Mouse (Mus musculus): ENCODE measurements around the gene Wdr17.
A peak's percentile ranks its signal among the peaks of the same experiment; 100 is the strongest.
"Not testable (repeated sequence)": the region's sequence is repeated elsewhere in the genome, so short reads cannot be mapped to it uniquely, and the experiment has no call there.

The Wdr17 gene

GRCm38 (mm10) chr8:54791858-54792698 is 94.9 kb downstream of the Wdr17 start:
- DNase-seq (ENCODE audit: low read depth), result no peak

- no peak for DNase-seq (ENCODE audit: low read depth)
Measured at GRCm38 (mm10) chr8:54780134-54780942, 106.6 kb downstream of the Wdr17 start.

- no peak for DNase-seq (ENCODE audit: low read depth)
Measured at GRCm38 (mm10) chr8:54779317-54780133, 107.5 kb downstream of the Wdr17 start.

- no peak for DNase-seq (ENCODE audit: low read depth)
Measured at GRCm38 (mm10) chr8:54777012-54777411, 110.0 kb downstream of the Wdr17 start.

- no peak for DNase-seq (ENCODE audit: low read depth)
Measured at GRCm38 (mm10) chr8:54776241-54776640, 110.7 kb downstream of the Wdr17 start.

GRCm38 (mm10) chr8:54757646-54758045 is 129.3 kb downstream of the Wdr17 start:
- no peak for DNase-seq (ENCODE audit: low read depth)

- no peak for DNase-seq (ENCODE audit: low read depth)
Measured at GRCm38 (mm10) chr8:54736660-54737312, 150.2 kb downstream of the Wdr17 start.

- DNase-seq (ENCODE audit: low read depth), result no peak
Measured at GRCm38 (mm10) chr8:54724668-54725035, 162.3 kb downstream of the Wdr17 start.

- DNase-seq (ENCODE audit: low read depth), result peak; percentile 3
Measured at GRCm38 (mm10) chr8:54723976-54724667, 162.9 kb downstream of the Wdr17 start.

- no peak for DNase-seq (ENCODE audit: low read depth)
Measured at GRCm38 (mm10) chr8:54718515-54718914, 168.5 kb downstream of the Wdr17 start.

GRCm38 (mm10) chr8:54705743-54706142 is 181.2 kb downstream of the Wdr17 start:
- DNase-seq (ENCODE audit: low read depth), result peak; percentile 24

- DNase-seq (ENCODE audit: low read depth), result no peak
Measured at GRCm38 (mm10) chr8:54671806-54672205, 215.2 kb downstream of the Wdr17 start.

GRCm38 (mm10) chr8:54667756-54668155 is 219.2 kb downstream of the Wdr17 start:
- DNase-seq (ENCODE audit: low read depth), result no peak

- peak; percentile 46 for DNase-seq (ENCODE audit: low read depth)
Measured at GRCm38 (mm10) chr8:54660675-54661074, 226.3 kb downstream of the Wdr17 start.

- no peak for DNase-seq (ENCODE audit: low read depth)
Measured at GRCm38 (mm10) chr8:54659703-54660102, 227.3 kb downstream of the Wdr17 start.

- no peak for DNase-seq (ENCODE audit: low read depth)
Measured at GRCm38 (mm10) chr8:54638634-54639033, 248.3 kb downstream of the Wdr17 start.

GRCm38 (mm10) chr8:54616710-54617109 is 270.3 kb downstream of the Wdr17 start:
- DNase-seq (ENCODE audit: low read depth), result not testable (repeated sequence)

GRCm38 (mm10) chr8:54610238-54610637 is 276.7 kb downstream of the Wdr17 start:
- DNase-seq (ENCODE audit: low read depth), result no peak

- DNase-seq (ENCODE audit: low read depth), result no peak
Measured at GRCm38 (mm10) chr8:54609336-54609735, 277.6 kb downstream of the Wdr17 start.

- DNase-seq (ENCODE audit: low read depth), result no peak
Measured at GRCm38 (mm10) chr8:54603440-54603839, 283.5 kb downstream of the Wdr17 start.

- no peak for DNase-seq (ENCODE audit: low read depth)
Measured at GRCm38 (mm10) chr8:54600671-54601251, 286.2 kb downstream of the Wdr17 start, which contains the start of gene Spata4. Gene Spata4, plus strand, starts transcription at chr8:54600781.
